Mouse (Mus musculus) embryo, embryonic 10.5 days (tissue): ENCODE data around the gene Col4a5.

Experiments
- DNase-seq: peaks from one replicate; pipeline ENCODE4 v3.0.0-alpha.2; 2015; ENCODE audit warnings: low spot score

Col4a5 gene

GRCm38 (mm10) chrX:141475110-141475509 is at the start of gene Col4a5:
TSS of gene Col4a5 (plus strand) at chrX:141475385.
- DNase-seq, result peak; percentile 81

- no peak for DNase-seq
These were observed 38.4 kb upstream of the Col4a5 start for GRCm38 (mm10) chrX:141436780-141437179.

DNA sequence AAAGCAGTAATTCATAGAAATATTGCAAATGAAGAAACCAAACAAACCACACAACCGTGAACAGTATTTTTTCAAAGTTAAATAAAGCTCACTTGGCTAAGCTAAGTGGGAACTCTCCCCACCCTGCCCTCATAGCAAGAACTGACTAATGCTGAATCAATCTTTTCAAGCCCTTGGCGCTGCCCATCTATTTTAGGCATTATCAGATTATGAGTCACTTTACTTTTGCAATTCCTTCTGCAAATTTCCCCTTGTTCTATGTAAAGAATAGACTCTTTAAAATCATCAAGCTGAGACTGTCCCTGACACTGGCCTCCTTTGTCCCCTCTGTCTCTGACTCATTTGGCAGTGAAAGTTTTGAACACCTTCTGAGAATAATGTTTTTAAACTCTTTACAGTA is 35.8 kb upstream of the Col4a5 start:
- no peak for DNase-seq

DNA sequence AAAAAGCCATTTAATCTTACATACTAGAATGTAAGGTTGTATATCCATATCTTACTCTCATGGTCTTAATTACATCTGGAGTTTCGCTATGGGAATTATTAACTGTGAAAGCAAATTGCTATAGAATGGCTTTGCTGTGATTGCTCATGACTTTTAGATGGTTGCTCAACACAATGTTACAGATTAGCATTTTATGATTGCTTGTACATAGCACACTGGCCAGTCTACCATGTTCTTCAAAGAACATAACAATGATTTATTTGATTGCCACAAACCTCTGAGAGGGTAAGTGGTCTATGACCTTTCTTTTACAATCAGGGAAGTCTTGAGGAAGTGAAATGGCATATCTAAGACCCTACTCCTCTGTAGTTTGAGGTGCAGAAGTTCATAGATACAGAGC is 27.2 kb upstream of the Col4a5 start:
- no peak for DNase-seq

DNA sequence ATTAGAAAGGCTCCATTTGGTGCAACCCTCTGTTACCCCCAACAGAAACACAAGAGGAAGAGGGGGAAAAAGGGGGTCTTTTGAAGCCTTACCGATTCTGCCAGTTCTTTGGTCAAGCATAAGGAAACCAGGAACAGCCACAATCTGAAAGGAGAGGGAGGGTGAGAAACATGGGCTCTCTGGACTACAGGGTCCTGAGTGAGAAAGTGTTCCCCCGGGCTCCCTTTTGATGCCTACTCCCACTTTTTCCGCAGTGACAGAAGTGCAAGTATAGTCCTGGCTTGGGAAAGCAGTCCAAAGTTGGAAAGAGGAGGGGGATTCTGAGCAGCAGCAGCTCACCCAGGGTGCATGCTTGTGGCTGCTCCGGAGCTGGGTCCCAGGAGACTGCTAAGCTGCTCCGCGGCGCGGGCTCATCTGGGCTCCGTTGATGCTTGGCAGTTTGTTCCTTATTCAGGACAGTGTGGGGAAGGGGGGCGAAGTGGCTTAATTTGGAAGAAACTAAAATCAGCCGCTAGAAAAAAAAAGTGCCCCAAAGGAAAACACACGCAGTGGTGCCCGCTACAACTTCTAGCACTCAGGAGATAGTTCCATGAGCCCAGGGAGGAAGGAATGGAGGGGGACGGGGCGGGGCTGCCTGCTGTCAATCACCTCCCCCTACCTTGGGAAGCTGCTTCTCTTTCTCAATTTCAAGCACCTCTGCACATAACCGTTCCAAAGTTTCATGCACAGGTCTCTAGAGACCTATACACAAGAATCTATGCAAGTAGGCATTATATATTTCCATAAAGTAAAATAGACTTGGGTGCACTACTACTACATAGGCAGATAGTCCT is 1.5 kb upstream of the Col4a5 start, which contains the start of gene Col4a6:
Col4a6 (minus strand) TSS at position 607 of the 833 bp plus-strand sequence.
- peak; percentile 28 for DNase-seq

DNA sequence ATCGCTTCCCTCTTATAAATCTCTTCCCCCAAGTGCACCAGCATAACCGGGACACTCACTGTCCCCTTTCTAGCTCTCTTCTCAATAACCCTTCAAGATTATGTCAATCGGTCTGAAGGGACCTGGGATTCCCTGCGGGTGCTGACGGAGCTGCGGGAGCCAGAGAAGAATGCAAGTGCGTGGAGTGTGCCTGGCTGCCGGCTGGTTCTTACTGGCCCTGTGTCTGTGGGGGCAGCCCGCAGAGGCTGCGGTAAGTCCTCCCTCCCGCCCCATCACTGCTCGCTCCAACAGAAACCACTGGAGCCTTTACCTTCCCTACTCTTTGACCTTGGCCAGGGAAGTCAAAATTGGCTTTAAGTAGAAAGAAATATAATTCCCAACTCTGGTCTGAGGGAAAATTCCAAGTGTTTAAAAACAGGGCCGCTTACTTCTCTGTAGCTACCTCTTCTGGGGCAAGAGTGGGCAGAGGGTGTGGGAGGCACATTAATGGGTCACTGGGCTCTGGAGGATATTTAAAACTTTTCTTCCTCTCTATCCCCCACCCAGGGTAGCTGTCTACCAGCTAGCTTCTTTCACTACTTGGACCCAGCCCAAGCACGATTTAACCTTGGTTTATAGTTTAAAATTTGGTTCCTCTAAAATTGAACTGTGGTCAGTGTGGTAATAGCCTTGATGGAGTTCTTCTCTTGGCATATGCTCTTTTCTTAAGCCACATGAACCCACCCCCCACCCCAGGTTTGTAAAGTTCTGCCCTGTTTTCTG is 562 bp downstream of the Col4a5 start:
- peak; percentile 32 for DNase-seq

- DNase-seq, result no peak
These were observed 19.4 kb downstream of the Col4a5 start for GRCm38 (mm10) chrX:141494545-141494944.

- no peak for DNase-seq
These were observed 27.9 kb downstream of the Col4a5 start for GRCm38 (mm10) chrX:141503125-141503524.

DNA sequence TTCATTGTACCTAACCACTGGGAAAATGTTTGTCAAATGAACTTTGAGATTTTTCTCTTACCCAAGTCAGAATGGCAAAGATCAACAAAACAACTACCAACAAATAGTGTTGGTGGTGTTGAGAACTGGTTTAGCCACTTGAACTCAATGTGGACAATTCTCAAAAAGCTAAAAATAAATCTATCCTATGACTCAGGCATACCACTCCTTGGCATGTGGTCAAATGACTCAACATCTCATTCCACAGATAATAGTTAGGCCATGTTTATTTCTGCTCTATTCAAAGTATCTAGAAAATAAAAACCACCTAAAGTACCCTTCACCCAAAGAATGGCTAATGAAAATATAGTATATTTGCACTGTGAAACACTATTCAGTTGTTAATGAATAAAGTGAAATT is 58.3 kb downstream of the Col4a5 start:
- DNase-seq, result no peak

- no peak for DNase-seq
These were observed 72.3 kb downstream of the Col4a5 start for GRCm38 (mm10) chrX:141547471-141547870.

DNA sequence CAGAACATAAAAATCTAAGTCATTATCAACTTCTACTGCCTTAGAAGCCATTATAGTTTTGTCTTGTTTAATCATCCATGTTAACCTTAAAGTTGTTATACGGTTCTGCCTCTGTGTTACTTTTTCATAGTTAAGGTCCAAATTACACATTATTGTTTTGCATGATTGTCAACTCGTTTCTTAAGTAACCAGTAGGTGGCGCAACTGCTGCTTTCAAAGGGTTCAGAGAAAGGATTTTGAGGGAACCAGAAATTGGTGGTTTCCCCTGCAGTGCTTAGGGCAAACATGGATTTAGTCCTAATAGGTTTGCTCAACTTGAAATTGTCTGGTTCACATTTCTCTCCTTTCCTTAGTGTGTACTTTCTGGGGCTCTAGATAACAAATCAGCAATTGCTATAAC is 115.1 kb downstream of the Col4a5 start:
- peak; percentile 58 for DNase-seq

- DNase-seq, result peak; percentile 35
These were observed 246.5 kb downstream of the Col4a5 start for GRCm38 (mm10) chrX:141721725-141722124.

DNA sequence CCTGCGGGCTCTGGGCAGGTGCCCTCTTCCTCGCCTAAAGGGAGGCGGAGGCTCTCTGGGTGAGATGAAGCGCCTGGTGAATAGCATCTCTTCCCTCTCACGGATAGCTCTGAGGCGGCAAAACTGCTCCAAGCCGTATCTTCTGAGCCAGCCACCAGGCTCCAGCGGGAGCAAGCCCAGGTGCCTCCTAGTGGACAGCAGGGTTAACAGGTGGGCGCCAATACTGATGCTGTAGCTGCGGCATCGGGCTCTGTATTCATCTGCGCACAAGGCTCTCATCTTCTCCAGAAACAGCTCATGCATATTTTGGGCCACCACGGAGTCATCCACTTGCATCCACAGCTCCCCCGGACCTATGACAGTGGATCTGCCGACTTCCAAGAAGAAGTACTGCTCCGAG is 248.8 kb downstream of the Col4a5 start:
- peak; percentile 46 for DNase-seq

DNA sequence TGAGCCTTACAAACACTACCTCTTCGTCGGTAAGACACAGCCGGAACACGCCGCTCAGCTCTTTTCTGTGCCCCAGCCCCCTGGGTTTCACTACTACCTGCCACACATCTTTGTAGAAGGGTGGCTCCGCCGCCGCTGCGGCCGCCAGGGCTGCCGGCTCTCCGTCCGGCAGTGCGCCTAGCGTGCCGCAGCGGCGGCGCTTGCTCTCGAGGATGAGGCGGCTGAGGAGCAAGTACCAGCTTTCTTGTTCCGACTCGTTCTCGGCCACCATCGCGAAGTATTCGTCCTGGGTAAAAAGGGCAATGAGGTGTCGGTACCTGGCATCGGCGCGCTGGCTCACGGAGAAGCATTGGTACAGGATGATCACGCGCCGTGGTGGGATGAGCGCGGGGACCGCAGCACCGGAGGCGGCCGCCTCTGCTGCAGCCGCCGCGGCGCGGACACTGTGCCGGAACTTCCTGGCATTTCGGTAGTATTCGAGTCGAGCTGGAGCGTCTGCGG is 249.3 kb downstream of the Col4a5 start:
- peak; percentile 40 for DNase-seq

DNA sequence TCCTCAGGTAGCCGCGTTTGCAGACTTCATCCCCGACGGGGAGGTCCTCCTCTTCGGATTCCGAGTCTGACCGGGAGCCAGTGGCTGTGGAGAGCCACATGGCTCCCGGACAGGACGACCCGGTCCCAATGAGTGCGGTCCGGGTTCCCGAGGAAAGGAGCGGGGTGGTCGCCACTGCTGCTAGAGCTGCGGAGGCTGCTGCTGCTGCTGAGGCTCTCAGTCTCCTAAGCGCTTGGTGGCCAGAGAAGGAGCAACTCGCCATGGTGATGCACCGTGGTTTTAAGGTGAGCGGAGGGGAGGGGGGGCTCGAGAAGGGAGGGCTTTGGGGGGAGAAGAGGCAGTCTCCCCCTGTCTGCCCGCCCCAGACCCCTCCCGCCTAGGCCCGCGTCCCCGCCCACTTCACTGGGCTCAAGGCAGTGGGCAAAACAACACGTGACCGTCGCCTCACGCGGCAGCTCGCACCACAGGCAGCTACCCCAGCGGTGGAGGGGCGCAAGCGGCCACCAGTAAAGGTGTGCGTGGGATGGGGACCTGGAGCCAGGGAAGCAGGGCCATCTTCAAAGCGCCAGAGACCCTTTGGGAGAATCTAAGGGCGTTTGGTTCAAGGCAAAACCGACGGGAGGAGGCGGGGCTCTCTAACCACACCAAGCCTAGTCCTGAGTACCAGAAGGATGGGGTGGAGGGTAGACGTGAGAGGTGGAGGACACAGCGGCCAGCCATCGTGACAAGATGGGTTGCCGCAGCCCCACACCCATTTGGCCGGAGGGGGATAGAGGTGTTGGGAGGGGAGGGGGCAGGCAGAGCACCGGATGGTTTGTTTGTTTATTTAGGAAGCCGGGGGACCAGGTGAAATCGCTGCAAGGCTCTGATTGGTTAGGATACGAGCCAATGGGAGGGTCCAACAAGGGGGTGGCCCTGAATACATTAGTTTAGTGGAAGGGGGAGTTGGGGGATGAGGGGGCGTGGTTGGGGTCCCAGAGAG is 250.0 kb downstream of the Col4a5 start, which contains the start of gene Irs4:
Irs4 (minus strand) TSS at position 327 of the 982 bp plus-strand sequence.
- DNase-seq, result peak; percentile 59

- DNase-seq, result no peak
These were observed 254.4 kb downstream of the Col4a5 start for GRCm38 (mm10) chrX:141729570-141729969.
